Mouse (Mus musculus) forebrain, embryonic 11.5 days (tissue): ENCODE measurements around the gene Lamc1. TPM values are rescaled to one million over a fixed set of nuclear protein-coding genes. Genes with fewer than 3 reads are reported as not detected.
"Not testable (repeated sequence)": the region's sequence is repeated elsewhere in the genome, so short reads cannot be mapped to it uniquely, and the experiment has no call there.

Experiments
- ATAC-seq: fragments of 200-750 bp; cut with Nextera tagmentation; replicated peaks from 2 replicates; pipeline ENCODE4 v1.8.0; 2017; ENCODE audit warnings: moderate TSS enrichment; ENCODE audit not compliant: low FRiP score
- DNase-seq: peaks from one replicate; pipeline ENCODE4 v3.0.0-alpha.2; 2017; ENCODE audit warnings: low spot score
- H3K27ac ChIP-seq: fragments of 300-500 bp; sonication (generic); 2 replicates; pipeline ENCODE4 v1.5.1; 2014; ENCODE audit warnings: low read depth, low read length
- H3K27me3 ChIP-seq: fragments of 300-500 bp; sonication (generic); 2 replicates; pipeline ENCODE4 v1.6.1; 2014; ENCODE audit warnings: mild to moderate bottlenecking, low read length, mixed read lengths; ENCODE audit not compliant: control insufficient read depth, insufficient read depth
- H3K36me3 ChIP-seq: fragments of 300-500 bp; sonication (generic); 2 replicates; pipeline ENCODE4 v1.6.1; 2014; ENCODE audit warnings: mild to moderate bottlenecking, low read length, moderate library complexity, mixed read lengths; ENCODE audit not compliant: control insufficient read depth, insufficient read depth
- H3K4me1 ChIP-seq: fragments of 300-500 bp; sonication (generic); replicated peaks from 2 replicates; pipeline ENCODE4 v1.6.1; 2014; ENCODE audit warnings: low read length, mixed read lengths; ENCODE audit not compliant: control insufficient read depth, insufficient read depth
- H3K4me2 ChIP-seq: fragments of 300-500 bp; sonication (generic); 2 replicates; pipeline ENCODE4 v1.6.1; 2014; ENCODE audit warnings: low read depth, mild to moderate bottlenecking, low read length, moderate library complexity, mixed read lengths; ENCODE audit not compliant: severe bottlenecking
- H3K4me3 ChIP-seq: fragments of 300-500 bp; sonication (generic); 2 replicates; pipeline ENCODE4 v1.5.1; 2014; ENCODE audit warnings: low read depth, low read length
- H3K9ac ChIP-seq: fragments of 300-500 bp; sonication (generic); 2 replicates; pipeline ENCODE4 v1.6.1; 2014; ENCODE audit warnings: low read length
- H3K9me3 ChIP-seq: fragments of 300-500 bp; sonication (generic); 2 replicates; pipeline ENCODE4 v1.6.1; 2016; ENCODE audit warnings: low read length, mixed read lengths; ENCODE audit not compliant: control insufficient read depth
- WGBS: fragments of 180-500 bp; shearing (Covaris S2); extraction: QIAGEN DNeasy Blood & Tissue Kit; methylation state at CpG from one replicate; pipeline ENCODE4 v1.1.7; 2014; 5-methylcytosine and 5-hydroxymethylcytosine counted together
- polyA plus RNA-seq: library from polyadenylated mRNA; unstranded; fragments of >200 nt; fragmentation: Nextera tagmentation; extraction: Ambion mirVana; gene quantifications from 2 replicates; pipeline ENCODE4 v1.2.1, GENCODE M21; 2014

Gene Lamc1
- polyA plus RNA-seq, 1 experiment from 2014 or later, result 31.4 TPM

- Histone ChIP-seq H3K36me3 (no peaks in the 10 kb centered on the region), H3K4me1 (no peaks in the 10 kb centered on the region), H3K27me3 (no peaks in the 10 kb centered on the region), H3K4me3 (no peak overlapping the region), H3K27ac (no peak overlapping the region), H3K4me2 (no peak overlapping the region), H3K9ac (no peak overlapping the region), H3K9me3 (no peaks in the 10 kb centered on the region)
- no peak for DNase-seq
- 86% methylated on average over 2 of the region's 2 CpGs for WGBS
- no peak for ATAC-seq
Observed at GRCm38 (mm10) chr1:153345002-153345401, 12.4 kb upstream of the Lamc1 start.

- WGBS, result 92% methylated on average over 10 of the region's 10 CpGs
- H3K27me3 ChIP-seq, H3K4me3 ChIP-seq, ATAC-seq, H3K4me2 ChIP-seq, H3K36me3 ChIP-seq, H3K9ac ChIP-seq, H3K4me1 ChIP-seq, DNase-seq, H3K9me3 ChIP-seq, H3K27ac ChIP-seq: not testable (repeated sequence)
Observed at GRCm38 (mm10) chr1:153335451-153335850, 2.9 kb upstream of the Lamc1 start.

- DNase-seq, result peak; percentile 50
- Histone ChIP-seq H3K4me2 (peak overlapping the region; percentile 96), H3K27me3 (no peaks in the 10 kb centered on the region), H3K4me3 (peak overlapping the region; percentile 93), H3K9ac (peak overlapping the region; percentile 55), H3K27ac (0 out of 2 replicates have a peak overlapping the region, but pooled peaks have one; percentile 42), H3K4me1 (peaks cover 2% of the 10 kb centered on the region; the same call in 1 of the 2 replicates), H3K36me3 (no peaks in the 10 kb centered on the region), H3K9me3 (no peaks in the 10 kb centered on the region)
- ATAC-seq, result no peak; the same call in 1 of the 2 replicates
- WGBS, result 7% methylated on average over 22 of the region's 22 CpGs
Observed at GRCm38 (mm10) chr1:153333296-153334121, 923 bp upstream of the Lamc1 start.

GRCm38 (mm10) chr1:153331796-153332443 lies 666 bp downstream of the Lamc1 start:
- H3K4me3 ChIP-seq, result peak overlapping the region; percentile 93
- H3K4me2 ChIP-seq, result peak overlapping the region; percentile 96
- ATAC-seq (peak; percentile 57), DNase-seq (peak; percentile 81)
- under 1% methylated on average over 42 of the region's 42 CpGs for WGBS
- H3K36me3 ChIP-seq, result no peaks in the 10 kb centered on the region
- H3K9ac ChIP-seq, result peak overlapping the region; percentile 91
- peaks cover 2% of the 10 kb centered on the region; the same call in 1 of the 2 replicates for H3K4me1 ChIP-seq
- peak overlapping the region; percentile 79 for H3K27ac ChIP-seq
- no peaks in the 10 kb centered on the region for H3K9me3 ChIP-seq
- no peaks in the 10 kb centered on the region for H3K27me3 ChIP-seq

GRCm38 (mm10) chr1:153331206-153331605 lies 1.4 kb downstream of the Lamc1 start:
- Histone ChIP-seq H3K4me3 (peak overlapping the region; percentile 93), H3K4me2 (peak overlapping the region; percentile 96), H3K27me3 (no peaks in the 10 kb centered on the region), H3K9ac (peak overlapping the region; percentile 91), H3K27ac (no peak overlapping the region), H3K36me3 (no peaks in the 10 kb centered on the region), H3K9me3 (no peaks in the 10 kb centered on the region), H3K4me1 (peaks cover 2% of the 10 kb centered on the region; the same call in 1 of the 2 replicates)
- ATAC-seq (no peak), DNase-seq (no peak)
- 0% methylated on average over 4 of the region's 4 CpGs for WGBS

- Histone ChIP-seq H3K4me2 (no peak overlapping the region), H3K9me3 (no peaks in the 10 kb centered on the region), H3K9ac (no peak overlapping the region), H3K4me1 (peaks cover 2% of the 10 kb centered on the region; the same call in 1 of the 2 replicates), H3K4me3 (no peak overlapping the region), H3K27me3 (no peaks in the 10 kb centered on the region), H3K36me3 (no peaks in the 10 kb centered on the region), H3K27ac (no peak overlapping the region)
- 88% methylated on average over 6 of the region's 6 CpGs for WGBS
- DNase-seq, result no peak
- ATAC-seq, result no peak
Observed at GRCm38 (mm10) chr1:153329306-153329705, 3.3 kb downstream of the Lamc1 start.

GRCm38 (mm10) chr1:153327063-153327462 lies 5.5 kb downstream of the Lamc1 start:
- Histone ChIP-seq H3K4me1 (peaks cover 2% of the 10 kb centered on the region; the same call in 1 of the 2 replicates), H3K27ac (no peak overlapping the region), H3K27me3 (no peaks in the 10 kb centered on the region), H3K9ac (no peak overlapping the region), H3K4me3 (no peak overlapping the region), H3K9me3 (no peaks in the 10 kb centered on the region), H3K36me3 (no peaks in the 10 kb centered on the region), H3K4me2 (no peak overlapping the region)
- no peak for ATAC-seq
- 90% methylated on average over 4 of the region's 4 CpGs for WGBS
- no peak for DNase-seq

- no peaks in the 10 kb centered on the region for H3K9me3 ChIP-seq
- ATAC-seq, result no peak
- peaks cover 2% of the 10 kb centered on the region; the same call in 1 of the 2 replicates for H3K4me1 ChIP-seq
- H3K36me3 ChIP-seq, result no peaks in the 10 kb centered on the region
- no peak overlapping the region for H3K4me2 ChIP-seq
- WGBS, result 69% methylated on average over 7 of the region's 7 CpGs
- H3K27ac ChIP-seq, result no peak overlapping the region
- DNase-seq, result no peak
- H3K27me3 ChIP-seq, result no peaks in the 10 kb centered on the region
- no peak overlapping the region for H3K9ac ChIP-seq
- H3K4me3 ChIP-seq, result no peak overlapping the region
Observed at GRCm38 (mm10) chr1:153326226-153326625, 6.4 kb downstream of the Lamc1 start.
